Mouse (Mus musculus) forebrain, embryonic 16.5 days (tissue): ENCODE data around the gene Ccdc105. TPM values are rescaled to one million over a fixed set of nuclear protein-coding genes. Genes with fewer than 3 reads are reported as not detected.
A peak's percentile ranks its signal among the peaks of the same experiment; 100 is the strongest.

ENCODE experiments used
- ATAC-seq: fragments of 200-750 bp; cut with Nextera tagmentation; 2 replicates; pipeline ENCODE4 v1.8.0; 2017; ENCODE audit warnings: mild to moderate bottlenecking, moderate library complexity
- H3K27ac ChIP-seq: fragments of 300-500 bp; sonication (generic); 2 replicates; pipeline ENCODE4 v1.5.1; 2014; ENCODE audit warnings: low read length, control low read depth
- H3K27me3 ChIP-seq: fragments of 300-500 bp; sonication (generic); replicated peaks from 2 replicates; pipeline ENCODE4 v1.6.1; 2014; ENCODE audit warnings: low read length; ENCODE audit not compliant: control insufficient read depth, insufficient read depth
- H3K36me3 ChIP-seq: fragments of 300-500 bp; sonication (generic); 2 replicates; pipeline ENCODE4 v1.6.1; 2014; ENCODE audit not compliant: control insufficient read depth, insufficient read depth
- H3K4me1 ChIP-seq: fragments of 300-500 bp; sonication (generic); replicated peaks from 2 replicates; pipeline ENCODE4 v1.6.1; 2014; ENCODE audit warnings: low read length; ENCODE audit not compliant: control insufficient read depth, insufficient read depth
- H3K4me2 ChIP-seq: fragments of 300-500 bp; sonication (generic); 2 replicates; pipeline ENCODE4 v1.6.1; 2014; ENCODE audit warnings: mild to moderate bottlenecking, low read length, control low read depth
- H3K4me3 ChIP-seq: fragments of 300-500 bp; sonication (generic); replicated peaks from 2 replicates; pipeline ENCODE4 v1.5.1; 2014; ENCODE audit warnings: mild to moderate bottlenecking, low read length, control low read depth
- H3K9ac ChIP-seq: fragments of 300-500 bp; sonication (generic); replicated peaks from 2 replicates; pipeline ENCODE4 v1.6.1; 2014; ENCODE audit warnings: low read depth, low read length, control low read depth
- H3K9me3 ChIP-seq: fragments of 300-500 bp; sonication (generic); 2 replicates; pipeline ENCODE4 v1.6.1; 2016; ENCODE audit warnings: low read length; ENCODE audit not compliant: control insufficient read depth
- WGBS: fragments of 180-500 bp; shearing (Covaris S2); extraction: QIAGEN DNeasy Blood & Tissue Kit; methylation state at CpG from one replicate; pipeline ENCODE4 v1.1.7; 2014; 5-methylcytosine and 5-hydroxymethylcytosine counted together
- polyA plus RNA-seq: library from polyadenylated mRNA; unstranded; fragments of >200 nt; fragmentation: Nextera tagmentation; extraction: Ambion mirVana; gene quantifications from 2 replicates; pipeline ENCODE4 v1.2.1, GENCODE M21; 2015

Ccdc105 gene
- polyA plus RNA-seq = 0.39 and 0.41 TPM in 2 replicates

DNA sequence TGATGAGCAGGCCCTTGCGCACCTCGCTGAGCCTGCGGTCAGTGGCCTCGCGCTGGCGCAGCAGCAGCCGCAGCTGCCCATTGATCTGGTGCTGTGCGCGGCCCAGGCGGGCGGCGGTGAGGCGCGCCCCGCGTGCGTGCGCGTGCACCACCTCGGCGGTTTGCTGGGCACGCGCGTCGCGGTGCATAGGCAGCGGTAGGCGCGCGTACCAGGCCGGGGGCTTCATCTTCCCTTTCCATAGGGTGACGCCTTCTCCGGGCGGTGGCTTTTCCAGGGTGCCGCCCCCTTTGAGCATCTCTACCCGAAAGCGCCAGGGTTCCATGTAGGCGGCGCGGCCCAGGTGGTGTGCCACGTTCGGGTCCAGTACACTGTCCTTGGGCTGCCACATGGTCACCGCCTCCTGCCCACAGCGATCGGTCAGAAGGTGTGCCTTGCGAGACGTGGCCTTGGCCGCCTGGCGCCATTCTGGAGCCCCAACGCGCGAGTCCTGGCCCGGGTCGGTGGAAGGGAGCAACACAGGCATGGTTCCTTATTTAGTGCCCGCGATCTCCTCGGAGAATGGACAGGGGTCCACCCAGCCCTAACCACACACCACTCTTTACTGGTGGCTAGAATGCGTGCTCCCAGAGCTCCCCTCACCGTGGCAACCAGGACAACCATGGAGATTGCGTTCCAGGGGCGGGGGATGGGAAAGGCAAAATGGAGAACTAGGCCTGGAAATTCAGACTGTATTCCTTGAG, at the start of gene Ccdc105:
Gene Ccdc105, minus strand, starts transcription at position 614 of the 740 bp plus-strand sequence.
- Histone ChIP-seq H3K9me3 (no peaks in the 10 kb centered on the region), H3K4me1 (peaks cover 9% of the 10 kb centered on the region), H3K4me3 (peak within 1 kb of the TSS; percentile 62), H3K4me2 (peak within 1 kb of the TSS; percentile 63), H3K27ac (peak within 1 kb of the TSS; percentile 69), H3K27me3 (no peaks in the 10 kb centered on the region), H3K36me3 (no peaks in the 10 kb centered on the region), H3K9ac (peak within 1 kb of the TSS; percentile 72)
- WGBS = under 1% methylated on average over 59 of the region's 61 CpGs
- ATAC-seq = peak; percentile 96

DNA sequence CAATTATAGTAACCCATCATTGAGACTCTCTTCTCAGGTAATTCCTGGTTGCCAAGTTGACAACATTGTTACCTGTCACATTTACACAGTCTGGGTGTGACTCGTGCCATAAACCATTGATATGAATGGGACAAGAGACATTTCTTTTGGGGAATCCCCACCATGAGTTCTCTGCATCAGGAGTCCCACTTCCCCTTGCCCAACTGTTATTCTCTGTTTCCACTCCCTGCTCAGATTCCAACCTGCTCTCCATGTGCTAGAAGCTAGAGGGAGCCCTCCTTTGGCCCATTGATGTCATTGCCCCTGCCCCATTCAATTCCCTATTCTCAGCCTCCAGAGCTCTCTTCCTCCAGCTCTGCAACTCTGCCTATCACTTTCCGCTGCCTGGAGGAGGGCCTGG, 48.6 kb upstream of the Ccdc105 start:
- H3K4me2 ChIP-seq = no peak overlapping the region
- WGBS = 81% methylated on average over 2 of the region's 2 CpGs
- H3K9me3 ChIP-seq = no peaks in the 10 kb centered on the region

DNA sequence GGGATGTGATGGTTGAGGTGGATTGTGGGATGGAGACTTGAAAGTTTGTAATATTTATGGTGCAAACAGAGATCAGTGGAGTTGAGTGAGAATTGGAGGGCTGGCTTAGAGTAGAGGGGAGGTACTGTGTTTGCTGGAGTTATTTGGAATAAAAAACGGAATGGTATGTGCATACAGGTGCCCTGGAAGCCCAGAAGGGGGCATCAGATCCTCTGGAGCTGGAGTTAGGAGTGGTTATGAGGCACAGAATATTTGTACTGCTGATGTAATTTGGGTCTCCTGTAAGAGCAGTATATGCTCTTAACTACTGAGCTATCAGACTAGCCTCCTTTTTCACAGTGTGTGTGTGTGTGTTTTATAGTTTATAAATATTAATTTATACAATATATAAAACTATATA, 37.7 kb upstream of the Ccdc105 start:
- Histone ChIP-seq H3K27ac (no peak overlapping the region), H3K4me3 (no peak overlapping the region), H3K4me2 (no peak overlapping the region), H3K9me3 (no peaks in the 10 kb centered on the region), H3K4me1 (no peaks in the 10 kb centered on the region; the same call in 1 of the 2 replicates), H3K36me3 (no peaks in the 10 kb centered on the region), H3K27me3 (no peaks in the 10 kb centered on the region), H3K9ac (no peak overlapping the region)
- WGBS = 30% methylated on average over 1 of the region's 1 CpGs
- ATAC-seq = no peak

More for the DNA sequence above, 48.6 kb upstream of the Ccdc105 start:
- H3K27ac ChIP-seq = no peak overlapping the region
- no peak overlapping the region for H3K4me3 ChIP-seq
- no peak overlapping the region for H3K9ac ChIP-seq
- no peak for ATAC-seq
- H3K36me3 ChIP-seq = no peaks in the 10 kb centered on the region
- no peaks in the 10 kb centered on the region for H3K27me3 ChIP-seq
- no peaks in the 10 kb centered on the region for H3K4me1 ChIP-seq

DNA sequence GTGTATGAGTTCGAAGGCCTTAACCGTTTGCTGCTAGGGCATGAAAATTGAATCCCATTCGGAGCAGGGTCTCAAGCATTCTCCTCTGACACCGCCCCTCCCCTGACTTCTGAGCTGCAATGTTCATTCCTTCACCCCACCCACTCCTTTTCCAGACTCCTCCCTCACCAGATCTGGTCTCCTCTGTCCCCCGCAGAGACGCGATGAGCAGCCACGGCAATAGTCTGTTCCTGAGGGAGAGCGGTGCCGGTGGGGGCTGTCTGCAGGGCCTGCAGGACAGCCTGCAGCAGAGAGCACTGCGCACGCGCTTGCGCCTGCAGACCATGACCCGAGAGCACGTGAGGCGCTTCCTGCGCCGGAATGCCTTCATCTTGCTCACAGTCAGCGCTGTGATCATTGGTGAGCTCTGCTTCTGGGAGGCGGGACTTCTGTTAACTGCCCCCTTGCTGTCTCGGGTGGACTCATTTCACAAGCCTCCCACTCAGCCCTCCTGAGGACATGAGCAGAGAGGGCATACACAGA, 34.8 kb upstream of the Ccdc105 start:
- WGBS = 8% methylated on average over 22 of the region's 22 CpGs

DNA sequence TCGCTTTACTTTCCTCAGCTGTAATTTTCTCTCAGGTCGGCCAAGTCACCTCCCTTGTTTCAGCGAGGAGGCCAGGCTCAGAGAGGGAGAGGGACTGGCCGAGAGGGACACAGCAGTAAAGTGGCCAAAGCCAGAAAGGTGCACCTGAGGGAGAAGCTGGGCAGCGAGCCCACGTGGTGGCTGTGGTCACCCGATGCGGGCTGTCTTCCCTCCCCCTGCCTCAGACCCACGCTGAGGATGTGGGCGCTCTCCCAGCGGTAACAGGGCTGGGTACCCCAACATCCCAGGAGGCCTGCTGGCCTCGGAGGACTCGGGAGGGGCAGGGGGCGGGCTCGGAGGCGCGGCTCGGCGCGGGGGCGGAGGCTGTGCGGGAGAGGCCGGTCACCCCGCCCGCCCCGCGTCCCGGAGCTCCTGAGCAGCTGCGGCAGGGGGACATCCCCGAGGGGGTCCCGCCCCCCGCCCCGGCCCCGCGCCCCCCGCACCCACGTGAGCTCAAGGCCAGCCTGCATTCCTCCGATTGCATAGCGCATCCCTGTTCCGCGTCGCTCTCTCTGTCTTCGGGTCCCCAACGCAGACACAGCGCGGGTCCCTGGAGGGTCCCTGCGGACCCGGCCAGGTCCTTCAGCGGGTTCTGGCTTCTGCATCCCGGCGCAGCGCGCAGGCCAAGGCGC, 27.3 kb upstream of the Ccdc105 start, which contains the start of gene Slc1a6:
Gene Slc1a6, plus strand, starts transcription at position 516 of the 671 bp plus-strand sequence.
- Histone ChIP-seq H3K27ac (no peak within 1 kb of the TSS), H3K4me2 (peak within 1 kb of the TSS; percentile 86), H3K4me1 (peaks cover 4% of the 10 kb centered on the region; the same call in 1 of the 2 replicates), H3K9ac (peak within 1 kb of the TSS; percentile 70), H3K27me3 (no peaks in the 10 kb centered on the region), H3K4me3 (peak within 1 kb of the TSS; percentile 57), H3K9me3 (no peaks in the 10 kb centered on the region), H3K36me3 (no peaks in the 10 kb centered on the region)
- ATAC-seq = peak; percentile 81
- 1% methylated on average over 39 of the region's 54 CpGs for WGBS

More for the DNA sequence above, 34.8 kb upstream of the Ccdc105 start:
- Histone ChIP-seq H3K4me2 (peak overlapping the region; percentile 54), H3K27ac (peak overlapping the region; percentile 58), H3K36me3 (no peaks in the 10 kb centered on the region), H3K4me3 (peak overlapping the region; percentile 52), H3K9ac (peak overlapping the region; percentile 66), H3K9me3 (no peaks in the 10 kb centered on the region), H3K4me1 (no peaks in the 10 kb centered on the region; the same call in 1 of the 2 replicates), H3K27me3 (no peaks in the 10 kb centered on the region)
- peak; percentile 98 for ATAC-seq

DNA sequence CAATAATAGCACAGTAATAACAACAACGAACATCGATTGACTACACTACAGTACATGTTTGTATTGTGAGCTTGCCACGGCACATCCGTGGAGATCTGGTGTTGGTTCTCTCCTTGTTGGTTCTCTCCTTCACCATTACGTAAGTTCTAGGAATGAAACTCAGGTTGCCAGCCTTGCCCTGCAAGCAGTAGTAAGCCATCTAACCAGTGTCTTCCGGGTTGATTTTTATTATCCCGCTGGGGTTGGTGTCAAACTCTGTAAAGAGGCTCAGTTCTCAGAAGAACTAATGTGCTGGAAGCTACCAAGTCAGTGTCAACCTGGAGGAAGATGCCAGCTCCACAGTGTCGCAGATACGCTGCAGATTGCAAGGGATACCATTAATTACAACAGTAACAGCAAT, 26.7 kb upstream of the Ccdc105 start:
- no peak; the same call in 1 of the 2 replicates for ATAC-seq
- Histone ChIP-seq H3K27me3 (no peaks in the 10 kb centered on the region), H3K9ac (peak overlapping the region; percentile 70), H3K4me2 (peak overlapping the region; percentile 86), H3K4me3 (peak overlapping the region; percentile 57), H3K9me3 (no peaks in the 10 kb centered on the region), H3K27ac (no peak overlapping the region), H3K4me1 (peaks cover 4% of the 10 kb centered on the region; the same call in 1 of the 2 replicates), H3K36me3 (no peaks in the 10 kb centered on the region)
- 60% methylated on average over 9 of the region's 9 CpGs for WGBS

DNA sequence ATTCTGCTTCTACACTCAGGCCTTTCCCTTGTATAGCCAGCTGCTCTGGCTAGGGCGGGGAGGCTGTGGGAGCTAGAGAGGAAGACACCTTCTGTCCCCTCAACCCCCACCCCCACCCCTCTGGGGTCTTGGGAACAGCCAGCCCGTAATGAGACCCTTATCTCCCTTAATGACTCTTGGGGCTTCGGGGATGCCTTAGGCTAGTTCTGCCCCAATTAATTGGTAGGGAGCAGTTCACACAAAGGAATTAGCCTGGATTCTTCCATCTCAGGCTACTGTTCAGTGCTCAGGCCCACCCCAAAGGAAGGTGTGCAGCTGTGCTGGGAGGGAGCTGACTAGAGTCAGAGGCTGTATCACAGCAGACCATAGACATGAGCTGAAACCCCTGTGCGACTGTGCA, 23.0 kb upstream of the Ccdc105 start:
- H3K27ac ChIP-seq = no peak overlapping the region
- 27% methylated on average over 4 of the region's 4 CpGs for WGBS

DNA sequence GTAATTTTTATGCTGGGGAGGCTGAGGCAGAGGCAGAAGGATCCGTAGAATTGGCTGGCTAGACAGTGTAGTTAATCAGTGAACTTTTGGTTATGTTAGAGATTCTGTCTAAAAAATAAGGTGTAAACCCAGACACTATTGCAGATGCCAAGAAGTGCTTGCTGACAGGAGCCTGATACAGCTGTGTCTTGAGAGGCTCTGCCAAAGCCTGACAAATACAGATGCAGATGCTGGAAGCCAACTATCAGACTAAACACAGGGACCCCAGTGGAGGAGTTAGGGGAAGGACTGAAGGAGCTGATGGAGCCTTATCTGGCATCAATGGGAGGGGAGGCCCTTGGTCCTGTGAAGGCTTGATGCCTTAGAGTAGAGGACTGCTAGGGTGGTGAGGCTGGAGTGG, 12.7 kb upstream of the Ccdc105 start:
- Histone ChIP-seq H3K4me3 (no peak overlapping the region), H3K27me3 (no peaks in the 10 kb centered on the region), H3K9me3 (no peaks in the 10 kb centered on the region; the same call in 1 of the 2 replicates), H3K36me3 (no peaks in the 10 kb centered on the region), H3K27ac (no peak overlapping the region), H3K4me2 (no peak overlapping the region), H3K9ac (no peak overlapping the region), H3K4me1 (no peaks in the 10 kb centered on the region)
- ATAC-seq = no peak
- 89% methylated on average over 1 of the region's 1 CpGs for WGBS

More for the DNA sequence above, 23.0 kb upstream of the Ccdc105 start:
- H3K36me3 ChIP-seq = no peaks in the 10 kb centered on the region
- H3K4me2 ChIP-seq = no peak overlapping the region
- peaks cover 4% of the 10 kb centered on the region; the same call in 1 of the 2 replicates for H3K4me1 ChIP-seq
- no peak for ATAC-seq
- no peak overlapping the region for H3K9ac ChIP-seq
- no peak overlapping the region for H3K4me3 ChIP-seq
- H3K9me3 ChIP-seq = no peaks in the 10 kb centered on the region
- H3K27me3 ChIP-seq = no peaks in the 10 kb centered on the region

DNA sequence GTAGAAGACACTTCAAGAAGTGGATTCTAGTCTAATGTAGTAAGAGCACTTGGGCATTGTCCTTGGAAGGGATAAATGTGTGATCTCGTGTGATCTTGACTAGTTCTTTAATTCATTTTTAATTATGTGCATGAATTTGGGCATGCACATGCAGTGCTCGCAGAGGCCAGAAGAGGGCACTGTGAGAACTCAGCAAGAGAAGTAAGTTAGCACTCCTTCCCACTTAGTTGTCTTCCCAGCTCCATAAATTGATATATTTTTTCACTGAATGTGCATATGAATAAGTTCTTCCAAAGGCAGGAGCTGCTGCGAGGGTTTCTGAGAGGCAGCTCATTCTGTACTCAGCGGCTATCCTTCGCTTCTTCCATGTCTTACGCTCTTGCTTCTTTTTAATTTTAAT, 3.2 kb upstream of the Ccdc105 start:
- WGBS = 25% methylated on average over 6 of the region's 6 CpGs

More for the DNA sequence above, 3.2 kb upstream of the Ccdc105 start:
- Histone ChIP-seq H3K4me1 (peaks cover 9% of the 10 kb centered on the region), H3K9ac (no peak overlapping the region), H3K4me3 (no peak overlapping the region), H3K4me2 (no peak overlapping the region), H3K9me3 (no peaks in the 10 kb centered on the region), H3K36me3 (no peaks in the 10 kb centered on the region), H3K27ac (no peak overlapping the region), H3K27me3 (no peaks in the 10 kb centered on the region)
- ATAC-seq = no peak
